Mouse (Mus musculus) thymus, adult 2 months (tissue): Measurements from ENCODE around the gene Snx3.

Source experiments
- CTCF ChIP-seq: fragments of 200-500 bp; IDR thresholded peaks from 2 replicates; pipeline ENCODE4 v1.5.1; 2012; ENCODE audit warnings: mild to moderate bottlenecking, control low read depth, low read length, moderate library complexity, borderline replicate concordance; ENCODE audit not compliant: control insufficient read depth, poor library complexity, insufficient read depth; ENCODE audit errors: extremely low read depth
- POLR2A ChIP-seq: fragments of 200-500 bp; IDR thresholded peaks from 2 replicates; pipeline ENCODE4 v1.6.1; 2012; ENCODE audit warnings: mild to moderate bottlenecking, low read length, control low read depth, moderate library complexity; ENCODE audit not compliant: control insufficient read depth, poor library complexity, insufficient read depth; ENCODE audit errors: extremely low read depth

- no peak for TF ChIP-seq CTCF
- no peak for TF ChIP-seq POLR2A
Measured at GRCm38 (mm10) chr10:42454266-42454665, 47.6 kb upstream of the Snx3 start.
